Mouse (Mus musculus): Measurements from ENCODE around the gene Mcur1. TPM values are rescaled to one million over a fixed set of nuclear protein-coding genes. Genes with fewer than 3 reads are reported as not detected.
A peak's percentile ranks its signal among the peaks of the same experiment; 100 is the strongest.

Gene Mcur1
- total and polyA plus RNA-seq, 2 experiments = 14.7 to 16.6 TPM

GRCm38 (mm10) chr13:43530832-43531693 is 28.9 kb downstream of the Mcur1 start:
- 3% methylated on average over 13 of the region's 13 CpGs for WGBS
- H3K27me3 ChIP-seq (ENCODE audit: control insufficient read depth, insufficient read depth, low read length) = no peaks in the 10 kb centered on the region
- H3K36me3 ChIP-seq (ENCODE audit: control insufficient read depth, insufficient read depth, low read length) = no peaks in the 10 kb centered on the region
- no peaks in the 10 kb centered on the region for H3K79me2 ChIP-seq (ENCODE audit: control insufficient read depth, insufficient read depth, low read length)
- TF ChIP-seq CTCF (IDR thresholded peaks at IDR 0.05; ENCODE audit: low read depth, low read length) (no peak), POLR2A (IDR thresholded peaks at IDR 0.05; ENCODE audit: extremely low read depth, insufficient read depth, low read length) (no peak)
- H3K4me1 ChIP-seq (ENCODE audit: control insufficient read depth, insufficient read depth, low read length) = peaks cover 6% of the 10 kb centered on the region; the same call in 1 of the 2 replicates
- peak overlapping the region; percentile 62 for H3K27ac ChIP-seq (replicated peaks; ENCODE audit: insufficient read depth, low read depth, low read length)
- no peak overlapping the region for H3K4me3 ChIP-seq (ENCODE audit: insufficient read depth, low read depth, low read length)
- peak; percentile 97 for DNase-seq (ENCODE audit: extremely low read depth, low read depth, low spot score)
- peak overlapping the region; percentile 7; the same call in 1 of the 2 replicates for H3K9ac ChIP-seq (ENCODE audit: low read depth, low read length)

GRCm38 (mm10) chr13:43530129-43530831 is 29.7 kb downstream of the Mcur1 start:
- Histone ChIP-seq H3K4me1 (ENCODE audit: control insufficient read depth, insufficient read depth, low read length) (peaks cover 13% of the 10 kb centered on the region), H3K9ac (ENCODE audit: low read depth, low read length) (no peak overlapping the region), H3K27me3 (ENCODE audit: control insufficient read depth, insufficient read depth, low read length) (no peaks in the 10 kb centered on the region), H3K79me2 (ENCODE audit: control insufficient read depth, insufficient read depth, low read length) (no peaks in the 10 kb centered on the region), H3K27ac (replicated peaks; ENCODE audit: insufficient read depth, low read depth, low read length) (peak overlapping the region; percentile 62; the same call in 1 of the 2 replicates), H3K36me3 (ENCODE audit: control insufficient read depth, insufficient read depth, low read length) (no peaks in the 10 kb centered on the region), H3K4me3 (ENCODE audit: insufficient read depth, low read depth, low read length) (no peak overlapping the region)
- 75% methylated on average over 14 of the region's 14 CpGs for WGBS
- TF ChIP-seq CTCF (IDR thresholded peaks at IDR 0.05; ENCODE audit: low read depth, low read length) (no peak), POLR2A (IDR thresholded peaks at IDR 0.05; ENCODE audit: extremely low read depth, insufficient read depth, low read length) (no peak)
- no peak for DNase-seq (ENCODE audit: extremely low read depth, low read depth, low spot score)

GRCm38 (mm10) chr13:43526289-43526688 is 33.7 kb downstream of the Mcur1 start:
- H3K4me1 ChIP-seq (ENCODE audit: control insufficient read depth, insufficient read depth, low read length) = peaks cover 20% of the 10 kb centered on the region
- WGBS = 45% methylated on average over 5 of the region's 5 CpGs
- H3K79me2 ChIP-seq (ENCODE audit: control insufficient read depth, insufficient read depth, low read length) = no peaks in the 10 kb centered on the region
- H3K4me3 ChIP-seq (ENCODE audit: insufficient read depth, low read depth, low read length) = no peak overlapping the region
- H3K27me3 ChIP-seq (ENCODE audit: control insufficient read depth, insufficient read depth, low read length) = no peaks in the 10 kb centered on the region
- TF ChIP-seq CTCF (IDR thresholded peaks at IDR 0.05; ENCODE audit: low read depth, low read length) (no peak), POLR2A (IDR thresholded peaks at IDR 0.05; ENCODE audit: extremely low read depth, insufficient read depth, low read length) (no peak)
- H3K9ac ChIP-seq (ENCODE audit: low read depth, low read length) = no peak overlapping the region
- DNase-seq (ENCODE audit: extremely low read depth, low read depth, low spot score) = peak; percentile 50
- H3K36me3 ChIP-seq (ENCODE audit: control insufficient read depth, insufficient read depth, low read length) = no peaks in the 10 kb centered on the region
- H3K27ac ChIP-seq (replicated peaks; ENCODE audit: insufficient read depth, low read depth, low read length) = no peak overlapping the region

GRCm38 (mm10) chr13:43525363-43526134 is 34.4 kb downstream of the Mcur1 start:
- Histone ChIP-seq H3K79me2 (ENCODE audit: control insufficient read depth, insufficient read depth, low read length) (no peaks in the 10 kb centered on the region), H3K36me3 (ENCODE audit: control insufficient read depth, insufficient read depth, low read length) (no peaks in the 10 kb centered on the region), H3K4me1 (ENCODE audit: control insufficient read depth, insufficient read depth, low read length) (peaks cover 17% of the 10 kb centered on the region), H3K9ac (ENCODE audit: low read depth, low read length) (no peak overlapping the region), H3K27me3 (ENCODE audit: control insufficient read depth, insufficient read depth, low read length) (no peaks in the 10 kb centered on the region), H3K27ac (replicated peaks; ENCODE audit: insufficient read depth, low read depth, low read length) (peak overlapping the region; percentile 66), H3K4me3 (ENCODE audit: insufficient read depth, low read depth, low read length) (no peak overlapping the region)
- peak; percentile 48 for DNase-seq (ENCODE audit: extremely low read depth, low read depth, low spot score)
- TF ChIP-seq POLR2A (IDR thresholded peaks at IDR 0.05; ENCODE audit: extremely low read depth, insufficient read depth, low read length) (no peak), CTCF (IDR thresholded peaks at IDR 0.05; ENCODE audit: low read depth, low read length) (no peak)
- whole genome bisulfite sequencing = 69% methylated on average over 16 of the region's 16 CpGs

GRCm38 (mm10) chr13:43524491-43525362 is 35.3 kb downstream of the Mcur1 start:
- peak; percentile 87 for DNase-seq (ENCODE audit: extremely low read depth, low read depth, low spot score)
- H3K79me2 ChIP-seq (ENCODE audit: control insufficient read depth, insufficient read depth, low read length) = no peaks in the 10 kb centered on the region
- 15% methylated on average over 16 of the region's 16 CpGs for WGBS
- no peak overlapping the region for H3K4me3 ChIP-seq (ENCODE audit: insufficient read depth, low read depth, low read length)
- H3K9ac ChIP-seq (ENCODE audit: low read depth, low read length) = peak overlapping the region; percentile 33
- H3K27ac ChIP-seq (replicated peaks; ENCODE audit: insufficient read depth, low read depth, low read length) = peak overlapping the region; percentile 66
- TF ChIP-seq CTCF (IDR thresholded peaks at IDR 0.05; ENCODE audit: low read depth, low read length) (0 out of 2 replicates have a peak, but pooled peaks have one; percentile 8), POLR2A (IDR thresholded peaks at IDR 0.05; ENCODE audit: extremely low read depth, insufficient read depth, low read length) (no peak)
- H3K4me1 ChIP-seq (ENCODE audit: control insufficient read depth, insufficient read depth, low read length) = peaks cover 16% of the 10 kb centered on the region
- H3K36me3 ChIP-seq (ENCODE audit: control insufficient read depth, insufficient read depth, low read length) = no peaks in the 10 kb centered on the region
- H3K27me3 ChIP-seq (ENCODE audit: control insufficient read depth, insufficient read depth, low read length) = no peaks in the 10 kb centered on the region
